ENCODE assay signal across 7 mouse cellular contexts in the genomic region with DNA sequence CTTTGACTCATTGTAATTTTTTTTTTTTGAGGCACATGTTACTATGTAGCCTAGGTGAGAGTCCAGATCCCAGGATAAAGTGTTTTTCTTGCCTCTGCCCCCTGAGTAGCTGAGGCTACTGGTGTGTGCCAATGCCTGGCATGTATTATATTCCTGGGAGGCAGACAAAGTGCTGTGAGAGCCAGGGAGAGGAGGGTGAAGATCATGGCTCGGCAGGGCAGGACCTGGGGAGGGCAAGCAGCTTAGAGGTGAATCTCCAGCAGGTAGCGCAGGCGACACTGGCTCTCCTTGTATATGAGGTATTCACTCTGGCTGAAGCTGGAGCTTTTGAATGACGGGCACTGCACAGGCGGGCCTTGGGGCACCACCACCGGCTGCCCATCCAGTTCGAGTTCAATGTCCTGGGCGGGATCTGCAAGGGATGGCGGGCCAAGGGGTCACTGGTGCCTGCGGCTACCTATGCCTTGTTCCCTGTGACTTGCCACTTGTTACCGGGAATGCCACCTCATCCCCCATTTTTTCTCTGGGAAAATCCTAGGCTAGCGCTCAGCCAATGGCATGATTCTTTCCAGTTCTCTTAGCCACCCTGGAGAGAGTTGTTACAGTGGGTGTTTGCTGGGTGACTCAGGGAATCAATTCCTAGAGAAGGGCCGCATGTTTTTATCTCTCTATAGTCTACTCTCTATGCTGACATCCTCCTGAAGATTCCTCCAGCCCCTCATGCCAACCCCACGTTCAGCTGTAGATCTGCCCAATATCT. TPM values are rescaled to one million over a fixed set of nuclear protein-coding genes. Genes with fewer than 3 reads are reported as not detected.
DNase-seq lines count a peak whose midpoint lies in the region; ATAC-seq lines count a peak whose summit lies in the region.

No protein-coding gene starts in this region.

- H3K27ac ChIP-seq in limb, embryonic 13.5 days, result no peak overlapping the region

- ATAC-seq in limb, embryonic 13.5 days (ENCODE audit: low FRiP score, low read depth), result no peak

- WGBS in limb, embryonic 13.5 days, result 64% methylated on average over 14 of the region's 14 CpGs

- H3K36me3 ChIP-seq in limb, embryonic 13.5 days, result no peaks in the 10 kb centered on the region

- no peak overlapping the region; the same call in 1 of the 2 replicates for H3K9ac ChIP-seq in limb, embryonic 13.5 days

- peaks cover 25% of the 10 kb centered on the region for H3K4me1 ChIP-seq in limb, embryonic 13.5 days

- H3K4me2 ChIP-seq in limb, embryonic 13.5 days (replicated peaks), result peak overlapping the region; percentile 25

- H3K9me3 ChIP-seq in limb, embryonic 13.5 days, result no peaks in the 10 kb centered on the region

- no peaks in the 10 kb centered on the region for H3K27me3 ChIP-seq in limb, embryonic 13.5 days

- no peak overlapping the region for H3K4me3 ChIP-seq in limb, embryonic 13.5 days

- peak; percentile 9 for DNase-seq in layer of hippocampus, adult 11-12 months (ENCODE audit: low spot score)
- DNase-seq in layer of hippocampus, adult 9-10 months (ENCODE audit: low spot score), result no peak
- DNase-seq in cerebellum, adult 18-20 months, result peak; percentile 10 to 11
- DNase-seq in cerebellum, postnatal 36 days, result peak; percentile 3 to 4
- no peak for DNase-seq in c-Kit-positive CD71-positive TER-119-positive erythroid progenitor cells, embryonic 14.5 days (ENCODE audit: low spot score)
- DNase-seq in embryo, embryonic 10 days (ENCODE audit: low spot score), result no peak

RNA-seq across cellular contexts. Expression of gene Rrp9, which starts 4.6 kb away (rescaled TPM):
- polyA plus RNA-seq in limb, embryonic 13.5 days (2015; fragmentation: Nextera tagmentation; extraction: Ambion mirVana), result 49.0 and 50.2 TPM in 2 replicates

RNA-seq across cellular contexts. Expression of gene Gpr62, which starts 5.4 kb away (rescaled TPM):
- polyA plus RNA-seq in limb, embryonic 13.5 days (2015; fragmentation: Nextera tagmentation; extraction: Ambion mirVana), result 0.57 and 1.0 TPM in 2 replicates

RNA-seq across cellular contexts. Expression of gene Parp3, which starts 5.6 kb away (rescaled TPM):
- polyA plus RNA-seq in limb, embryonic 13.5 days (2015; fragmentation: Nextera tagmentation; extraction: Ambion mirVana), result 2.9 and 3.7 TPM in 2 replicates

RNA-seq across cellular contexts. Expression of gene Pcbp4, which starts 18.1 kb away (rescaled TPM):
- 129 and 137 TPM in 2 replicates for polyA plus RNA-seq in limb, embryonic 13.5 days (2015; fragmentation: Nextera tagmentation; extraction: Ambion mirVana)

RNA-seq across cellular contexts. Expression of gene Abhd14a, which starts 23.7 kb away (rescaled TPM):
- polyA plus RNA-seq in limb, embryonic 13.5 days (2015; fragmentation: Nextera tagmentation; extraction: Ambion mirVana), result 73.3 and 75.5 TPM in 2 replicates

Comparison
In these comparisons a context has a peak if more than half of its experiments do, and no peak if none do; other contexts are left out.
1. DNase-seq: peak in layer of hippocampus, adult 11-12 months (single experiment), cerebellum, adult 18-20 months (2 of 2) and cerebellum, postnatal 36 days (2 of 2); none in layer of hippocampus, adult 9-10 months (single experiment), c-Kit-positive CD71-positive TER-119-positive erythroid progenitor cells, embryonic 14.5 days (single experiment) and embryo, embryonic 10 days (single experiment).